Mouse (Mus musculus) limb, embryonic 10.5 days (tissue): Measurements from ENCODE around the gene Slc35f6. TPM values are rescaled to one million over a fixed set of nuclear protein-coding genes. Genes with fewer than 3 reads are reported as not detected.
A peak's percentile ranks its signal among the peaks of the same experiment; 100 is the strongest.

Experiments used
- DNase-seq: peaks from one replicate; pipeline ENCODE4 v3.0.0-alpha.2; 2017; ENCODE audit warnings: low spot score
- H3K27ac ChIP-seq: fragments of 300-500 bp; sonication (generic); 2 replicates; pipeline ENCODE4 v1.5.1; 2016; ENCODE audit warnings: mild to moderate bottlenecking
- H3K27me3 ChIP-seq: fragments of 300-500 bp; sonication (generic); 2 replicates; pipeline ENCODE4 v1.6.1; 2016; ENCODE audit warnings: low read depth, mild to moderate bottlenecking; ENCODE audit not compliant: poor library complexity, severe bottlenecking
- H3K36me3 ChIP-seq: fragments of 300-500 bp; sonication (generic); 2 replicates; pipeline ENCODE4 v1.6.1; 2016; ENCODE audit warnings: mild to moderate bottlenecking, moderate library complexity
- H3K4me1 ChIP-seq: fragments of 300-500 bp; sonication (generic); 2 replicates; pipeline ENCODE4 v1.6.1; 2016
- H3K4me3 ChIP-seq: fragments of 300-500 bp; sonication (generic); 2 replicates; pipeline ENCODE4 v1.5.1; 2016; ENCODE audit warnings: mild to moderate bottlenecking, moderate library complexity
- H3K9me3 ChIP-seq: fragments of 300-500 bp; sonication (generic); replicated peaks from 2 replicates; pipeline ENCODE4 v1.6.1; 2016; ENCODE audit warnings: mild to moderate bottlenecking
- WGBS: fragments of 180-500 bp; shearing (Covaris S2); methylation state at CpG from one replicate; pipeline ENCODE4 v1.1.7; 2016; 5-methylcytosine and 5-hydroxymethylcytosine counted together
- polyA plus RNA-seq: library from polyadenylated mRNA; unstranded; fragments of >200 nt; fragmentation: Nextera tagmentation; extraction: Ambion mirVana; gene quantifications from 2 replicates; pipeline ENCODE4 v1.2.1, GENCODE M21; 2016

Slc35f6 gene
- polyA plus RNA-seq, 1 experiment from 2014 or later, result 22.3 TPM

DNA sequence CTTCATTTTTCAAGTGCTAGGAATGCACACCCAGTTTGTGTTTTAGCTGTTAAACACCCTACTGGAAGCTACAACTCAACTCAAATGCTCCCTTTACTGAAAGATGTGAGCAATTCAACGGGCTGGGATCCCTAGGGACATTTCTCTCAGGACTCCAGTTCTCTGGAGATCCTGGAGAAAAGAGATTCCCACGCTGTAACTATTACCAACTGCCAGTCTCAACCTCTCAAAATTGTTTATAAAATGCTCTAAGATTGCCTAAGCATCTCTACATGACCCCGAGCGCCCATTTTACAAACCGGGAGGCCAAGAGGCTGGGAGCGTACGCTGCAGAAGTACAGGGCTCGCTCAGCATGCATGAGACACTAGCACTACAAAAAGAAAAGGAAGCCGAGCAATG is 337 bp upstream of the Slc35f6 start:
- Histone ChIP-seq H3K9me3 (no peaks in the 10 kb centered on the region), H3K36me3 (no peaks in the 10 kb centered on the region), H3K4me1 (peaks cover 17% of the 10 kb centered on the region), H3K27ac (peak overlapping the region; percentile 76), H3K4me3 (peak overlapping the region; percentile 96), H3K27me3 (no peaks in the 10 kb centered on the region)
- WGBS, result 22% methylated on average over 9 of the region's 9 CpGs
- DNase-seq, result no peak

DNA sequence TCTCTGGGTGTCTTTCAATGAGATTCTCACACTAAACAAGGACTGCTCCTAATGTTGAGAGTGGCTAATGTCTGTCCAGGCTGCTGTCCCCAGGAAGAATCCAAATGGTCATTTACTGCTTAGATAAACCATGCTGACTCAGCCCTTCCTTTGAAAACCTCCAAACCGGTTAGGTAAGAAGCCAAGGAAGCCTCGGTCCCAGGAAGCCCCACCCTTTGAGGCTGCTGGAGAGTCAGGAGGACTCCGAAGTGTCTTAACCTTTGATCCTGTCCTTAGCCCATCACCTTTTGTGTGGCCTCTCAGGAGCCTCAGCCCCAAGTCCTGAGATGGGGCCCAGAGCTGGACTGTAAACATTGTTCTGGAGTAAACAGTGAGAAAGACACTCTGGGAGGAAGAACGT is 1.8 kb downstream of the Slc35f6 start:
- WGBS, result 60% methylated on average over 4 of the region's 4 CpGs
- H3K27me3 ChIP-seq, result no peaks in the 10 kb centered on the region
- H3K4me3 ChIP-seq, result no peak overlapping the region
- no peaks in the 10 kb centered on the region for H3K9me3 ChIP-seq
- H3K4me1 ChIP-seq, result peaks cover 17% of the 10 kb centered on the region
- DNase-seq, result no peak
- no peak overlapping the region for H3K27ac ChIP-seq
- peaks cover 6% of the 10 kb centered on the region; the same call in 1 of the 2 replicates for H3K36me3 ChIP-seq

DNA sequence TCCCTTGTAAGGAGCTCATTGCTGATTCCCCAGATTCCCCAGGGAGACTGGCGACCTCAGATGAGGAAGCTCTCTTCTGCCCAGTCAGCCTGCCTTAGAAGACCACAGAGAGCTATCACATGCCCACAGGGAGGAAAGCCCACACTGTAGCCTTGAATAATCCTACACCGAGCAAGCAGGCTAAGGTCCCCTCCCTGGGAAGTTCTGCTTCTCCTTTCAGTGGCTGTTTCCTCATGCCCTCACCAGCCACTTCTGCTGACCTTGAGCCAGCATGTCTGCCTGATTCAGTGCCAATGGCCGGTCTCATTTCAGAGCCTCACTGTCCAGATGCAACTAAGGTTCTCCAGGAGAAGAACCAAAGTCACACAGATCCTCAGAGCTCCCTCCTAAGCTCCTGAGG is 3.0 kb downstream of the Slc35f6 start:
- Histone ChIP-seq H3K27ac (no peak overlapping the region), H3K4me1 (peaks cover 17% of the 10 kb centered on the region), H3K4me3 (no peak overlapping the region), H3K36me3 (peaks cover 17% of the 10 kb centered on the region), H3K9me3 (no peaks in the 10 kb centered on the region), H3K27me3 (no peaks in the 10 kb centered on the region)
- WGBS, result 86% methylated on average over 3 of the region's 3 CpGs
- DNase-seq, result no peak

DNA sequence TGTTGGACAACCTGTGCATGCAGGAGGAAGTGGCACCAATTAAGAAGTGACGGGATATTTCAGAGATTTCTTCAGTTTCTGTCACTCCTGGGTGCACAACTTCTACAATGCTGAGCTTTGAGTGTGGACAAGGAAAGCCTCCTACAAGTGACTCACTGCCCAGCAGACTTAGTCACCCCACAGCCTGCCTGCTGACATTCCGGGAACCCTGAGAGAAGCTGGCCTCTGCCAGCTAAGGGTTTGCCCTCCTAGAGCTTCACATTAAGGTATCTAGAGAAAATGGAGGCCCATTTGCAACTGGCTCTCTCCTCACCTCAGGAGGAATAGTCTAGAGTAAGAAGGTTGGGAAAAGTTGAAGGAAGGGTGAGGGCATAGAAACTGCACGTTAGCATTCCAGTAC is 3.8 kb downstream of the Slc35f6 start:
- Histone ChIP-seq H3K4me1 (peaks cover 17% of the 10 kb centered on the region), H3K36me3 (peaks cover 25% of the 10 kb centered on the region), H3K9me3 (no peaks in the 10 kb centered on the region), H3K27me3 (no peaks in the 10 kb centered on the region), H3K27ac (no peak overlapping the region), H3K4me3 (no peak overlapping the region)
- no peak for DNase-seq
- WGBS, result 90% methylated on average over 3 of the region's 3 CpGs

DNA sequence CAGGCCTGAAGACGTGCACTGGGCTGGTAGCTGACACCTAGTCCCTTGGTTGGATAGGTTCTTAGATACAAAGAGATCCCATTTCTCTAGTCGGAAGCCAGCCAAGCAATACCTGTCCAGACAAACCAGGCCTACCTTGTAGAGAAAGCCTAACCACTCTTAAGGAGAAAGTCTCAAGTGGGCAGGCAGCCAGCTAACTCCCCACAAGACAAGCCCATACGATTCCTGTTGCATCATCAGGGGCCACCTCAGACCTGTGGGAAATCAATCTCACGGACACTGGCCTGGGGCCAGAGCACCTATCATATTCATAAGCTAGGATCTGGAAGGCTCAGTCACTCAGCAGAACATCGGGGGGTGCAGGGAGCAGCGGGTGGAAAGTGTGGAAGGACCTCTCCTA is 5.5 kb downstream of the Slc35f6 start:
- DNase-seq, result no peak
- WGBS, result 89% methylated on average over 6 of the region's 6 CpGs
- H3K36me3 ChIP-seq, result peaks cover 41% of the 10 kb centered on the region
- H3K4me1 ChIP-seq, result peaks cover 9% of the 10 kb centered on the region
- H3K27me3 ChIP-seq, result no peaks in the 10 kb centered on the region
- no peaks in the 10 kb centered on the region for H3K9me3 ChIP-seq
- no peak overlapping the region for H3K4me3 ChIP-seq
- H3K27ac ChIP-seq, result no peak overlapping the region

DNA sequence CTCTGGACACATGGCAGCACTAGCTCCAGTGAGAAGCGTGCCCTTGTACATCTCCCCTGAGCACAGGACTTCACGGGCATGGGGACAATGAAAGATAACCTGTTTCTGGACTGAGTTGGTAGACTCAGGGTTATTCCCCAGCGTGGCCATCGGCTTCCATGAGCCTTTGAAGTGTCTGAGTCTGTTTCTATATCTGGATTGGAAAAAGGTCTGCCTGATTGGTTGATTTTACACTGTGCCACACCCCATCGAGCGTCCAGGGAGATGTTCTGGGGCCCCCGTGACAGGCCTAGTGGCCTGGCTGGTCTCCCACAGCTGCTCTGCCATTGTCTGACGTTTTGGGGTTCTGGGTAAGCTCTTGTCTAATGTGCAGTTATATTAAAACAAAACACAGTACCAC is 7.3 kb downstream of the Slc35f6 start:
- H3K4me1 ChIP-seq, result no peaks in the 10 kb centered on the region
- H3K9me3 ChIP-seq, result no peaks in the 10 kb centered on the region
- H3K27ac ChIP-seq, result no peak overlapping the region
- H3K27me3 ChIP-seq, result no peaks in the 10 kb centered on the region
- peaks cover 41% of the 10 kb centered on the region for H3K36me3 ChIP-seq
- no peak for DNase-seq
- H3K4me3 ChIP-seq, result no peak overlapping the region
- 86% methylated on average over 8 of the region's 8 CpGs for WGBS

DNA sequence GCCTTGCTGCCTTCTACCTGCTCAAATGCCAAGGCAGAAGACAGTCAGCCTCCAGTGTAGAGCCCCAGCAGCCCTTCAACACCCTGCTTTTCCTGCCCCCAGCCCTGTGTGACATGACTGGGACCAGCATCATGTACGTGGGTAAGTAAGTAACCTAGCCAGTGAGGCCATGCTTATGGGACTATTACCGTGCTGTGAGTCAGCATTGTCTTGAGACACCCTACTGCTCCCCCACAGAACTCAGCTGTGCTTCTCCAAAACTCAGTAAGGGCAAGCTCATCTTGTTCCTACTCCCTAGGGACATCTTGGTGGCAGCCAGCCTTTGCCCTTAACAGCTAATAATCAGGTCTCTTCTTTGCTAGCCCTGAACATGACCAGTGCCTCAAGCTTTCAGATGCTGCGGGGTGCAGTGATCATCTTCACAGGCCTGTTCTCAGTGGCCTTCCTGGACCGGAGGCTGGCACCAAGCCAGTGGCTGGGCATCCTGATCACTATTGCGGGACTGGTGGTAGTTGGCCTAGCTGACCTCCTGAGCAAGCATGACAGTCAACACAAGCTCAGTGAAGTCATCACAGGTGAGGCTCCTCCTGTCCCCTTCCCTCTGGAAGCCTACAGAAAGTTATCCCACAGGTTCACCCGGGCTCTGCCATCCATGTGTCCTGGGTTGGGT is 7.9 kb downstream of the Slc35f6 start:
- Histone ChIP-seq H3K4me3 (no peak overlapping the region), H3K36me3 (peaks cover 41% of the 10 kb centered on the region), H3K9me3 (no peaks in the 10 kb centered on the region), H3K4me1 (no peaks in the 10 kb centered on the region), H3K27ac (no peak overlapping the region), H3K27me3 (no peaks in the 10 kb centered on the region)
- DNase-seq, result no peak
- 88% methylated on average over 6 of the region's 6 CpGs for WGBS

DNA sequence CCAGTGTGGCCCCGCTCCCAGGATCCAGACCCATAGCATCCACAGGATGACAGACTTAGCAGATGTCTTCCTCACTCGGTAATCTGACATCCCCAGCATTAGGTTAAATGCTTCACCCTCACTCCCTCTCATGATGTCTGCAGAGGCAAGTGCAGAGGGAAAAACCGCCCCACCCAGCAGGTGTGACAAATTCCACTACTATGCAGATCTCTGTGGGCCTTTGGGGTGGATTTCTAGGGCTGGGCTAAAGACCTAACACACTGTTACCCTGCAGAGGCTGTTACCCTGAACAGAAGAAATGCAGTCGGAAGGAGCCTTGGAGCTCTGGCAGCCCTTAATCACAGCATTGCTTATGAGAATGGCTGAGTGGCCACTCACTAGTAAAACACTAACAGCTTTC is 11.3 kb downstream of the Slc35f6 start:
- Histone ChIP-seq H3K4me1 (no peaks in the 10 kb centered on the region), H3K4me3 (no peak overlapping the region), H3K27ac (no peak overlapping the region), H3K27me3 (no peaks in the 10 kb centered on the region), H3K36me3 (peaks cover 36% of the 10 kb centered on the region), H3K9me3 (no peaks in the 10 kb centered on the region)
- WGBS, result 88% methylated on average over 4 of the region's 4 CpGs
- DNase-seq, result no peak

DNA sequence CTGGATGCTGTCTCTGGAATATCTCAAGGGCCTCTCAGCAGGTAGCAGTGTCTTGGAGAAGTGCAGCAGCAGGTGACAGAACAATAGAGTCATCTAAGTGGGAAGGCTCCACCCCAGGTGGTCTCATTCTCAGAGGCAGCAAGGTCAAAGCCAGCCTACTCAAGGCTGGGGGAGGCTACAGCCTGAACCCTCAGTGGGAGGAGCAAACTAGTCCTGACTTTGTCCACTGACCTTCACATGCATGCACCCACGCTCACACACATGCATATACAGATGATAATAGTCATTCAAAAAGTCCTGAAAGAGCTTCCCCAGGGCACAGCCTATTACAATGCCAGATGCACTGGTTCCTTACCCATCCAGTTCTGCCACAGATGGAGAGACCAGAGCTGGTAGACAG is 12.5 kb downstream of the Slc35f6 start:
- Histone ChIP-seq H3K4me1 (no peaks in the 10 kb centered on the region), H3K36me3 (peaks cover 29% of the 10 kb centered on the region), H3K4me3 (no peak overlapping the region), H3K27me3 (no peaks in the 10 kb centered on the region), H3K27ac (no peak overlapping the region), H3K9me3 (no peaks in the 10 kb centered on the region)
- 92% methylated on average over 1 of the region's 1 CpGs for WGBS
- DNase-seq, result no peak

DNA sequence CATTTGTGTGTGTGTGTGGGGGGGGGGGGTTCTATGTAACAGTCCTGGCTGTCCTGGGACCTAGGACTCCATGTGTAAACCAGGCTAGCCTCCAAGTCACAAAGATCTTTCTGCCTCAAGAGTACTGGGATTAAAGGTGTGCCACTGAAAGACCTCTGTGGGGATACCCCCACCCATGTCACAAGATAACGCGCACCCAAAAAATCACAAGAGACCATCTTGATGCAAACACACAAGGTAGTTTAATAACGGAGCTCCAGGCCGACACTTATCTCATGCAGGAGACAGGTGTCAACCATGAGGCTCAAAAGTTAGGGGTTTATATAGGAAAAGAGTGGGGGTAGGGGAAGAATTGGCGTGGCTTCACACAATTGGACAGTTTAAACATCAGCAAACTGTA is 13.1 kb downstream of the Slc35f6 start:
- Histone ChIP-seq H3K36me3 (peaks cover 24% of the 10 kb centered on the region), H3K4me3 (no peak overlapping the region), H3K4me1 (no peaks in the 10 kb centered on the region), H3K27me3 (no peaks in the 10 kb centered on the region), H3K27ac (no peak overlapping the region), H3K9me3 (no peaks in the 10 kb centered on the region)
- DNase-seq, result no peak
- 95% methylated on average over 5 of the region's 5 CpGs for WGBS

DNA sequence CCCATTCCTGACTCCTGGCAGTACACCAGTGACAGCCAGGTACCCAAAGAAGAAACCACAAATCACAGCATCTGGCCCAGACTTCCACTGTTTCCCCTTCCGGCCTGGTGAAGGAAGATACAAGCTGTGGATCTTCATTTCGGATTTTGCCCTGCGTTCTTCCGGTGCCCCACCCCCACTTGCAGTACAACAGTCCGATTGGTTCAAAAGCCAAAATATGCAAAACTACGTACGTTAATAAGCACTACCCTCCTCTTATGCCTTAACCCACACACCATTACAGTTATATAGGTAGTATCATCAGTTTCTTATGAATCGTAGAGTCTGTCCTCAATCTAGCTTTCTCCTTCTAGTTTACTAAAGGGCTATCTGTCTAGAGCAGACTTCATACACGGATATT is 17.6 kb downstream of the Slc35f6 start:
- Histone ChIP-seq H3K9me3 (no peaks in the 10 kb centered on the region), H3K27ac (no peak overlapping the region), H3K27me3 (no peaks in the 10 kb centered on the region), H3K4me1 (peaks cover 20% of the 10 kb centered on the region), H3K36me3 (peaks cover 27% of the 10 kb centered on the region), H3K4me3 (no peak overlapping the region)
- no peak for DNase-seq
- 92% methylated on average over 9 of the region's 9 CpGs for WGBS

DNA sequence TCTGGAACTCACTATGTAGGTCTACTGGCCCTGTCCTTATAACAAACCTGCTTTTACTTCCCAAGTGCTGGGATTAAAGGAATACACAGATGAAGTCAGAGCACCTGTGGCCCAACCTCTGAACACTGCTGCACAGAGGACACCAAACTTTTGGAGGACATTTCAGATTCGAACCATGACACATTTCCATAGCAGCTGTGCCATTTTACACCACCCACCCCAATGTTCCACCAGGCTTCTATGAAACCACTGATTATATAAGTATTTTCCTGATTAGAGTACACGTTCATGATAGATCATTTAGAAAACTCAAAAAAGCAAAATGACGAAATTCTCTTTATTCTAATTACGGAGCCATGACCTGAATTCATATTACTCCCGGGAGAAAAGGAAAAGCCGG is 18.2 kb downstream of the Slc35f6 start:
- Histone ChIP-seq H3K27me3 (no peaks in the 10 kb centered on the region), H3K4me3 (peak overlapping the region; percentile 87), H3K4me1 (peaks cover 20% of the 10 kb centered on the region), H3K27ac (peak overlapping the region; percentile 97), H3K36me3 (peaks cover 33% of the 10 kb centered on the region), H3K9me3 (no peaks in the 10 kb centered on the region)
- DNase-seq, result no peak
- 73% methylated on average over 6 of the region's 6 CpGs for WGBS

DNA sequence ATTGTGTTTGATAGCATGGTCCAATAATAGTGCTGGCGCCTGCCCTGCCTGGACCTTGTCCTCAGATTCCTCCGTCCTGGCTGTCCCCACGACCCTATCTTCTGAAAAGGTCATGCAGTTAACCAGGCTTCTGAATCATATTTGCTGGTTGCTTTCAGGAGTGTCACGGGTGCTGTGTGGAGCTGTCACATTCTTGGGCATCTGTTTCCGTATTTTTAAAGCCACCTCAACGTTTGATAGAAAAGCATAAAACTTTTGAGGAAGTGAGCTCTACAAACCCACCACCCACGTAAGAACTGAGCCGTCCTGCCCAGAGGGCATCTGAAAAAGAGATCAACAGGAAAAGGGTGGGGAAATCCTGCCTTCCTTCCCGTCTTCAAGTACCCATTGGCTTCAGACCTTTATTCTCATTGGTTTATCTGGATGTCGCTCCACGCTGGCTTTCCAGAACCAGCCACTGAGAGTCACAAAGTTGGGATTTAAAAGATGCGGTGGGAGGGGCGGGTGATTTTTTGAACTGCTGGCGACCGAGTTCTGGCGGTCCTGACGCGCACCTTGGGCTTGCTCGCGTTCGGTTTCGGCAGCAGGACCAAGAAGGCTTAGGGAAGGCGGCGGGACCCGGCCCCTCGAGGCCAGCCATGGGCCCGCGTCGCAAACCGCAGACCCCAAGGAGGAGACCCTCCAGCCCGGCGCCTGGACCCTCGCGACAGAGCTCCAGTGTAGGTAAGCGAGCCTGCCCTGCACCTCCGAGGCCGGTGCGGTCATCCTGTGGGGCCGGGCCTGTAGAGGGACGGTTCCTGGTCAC is 18.9 kb downstream of the Slc35f6 start, which contains the start of gene Cenpa:
Cenpa (plus strand) TSS at position 387 of the 805 bp plus-strand sequence.
- H3K4me3 ChIP-seq, result peak within 1 kb of the TSS; percentile 87
- DNase-seq, result peak; percentile 87
- H3K9me3 ChIP-seq, result no peaks in the 10 kb centered on the region
- H3K4me1 ChIP-seq, result peaks cover 20% of the 10 kb centered on the region
- peaks cover 39% of the 10 kb centered on the region for H3K36me3 ChIP-seq
- 1% methylated on average over 40 of the region's 40 CpGs for WGBS
- no peaks in the 10 kb centered on the region for H3K27me3 ChIP-seq
- H3K27ac ChIP-seq, result peak within 1 kb of the TSS; percentile 97
